Mouse (Mus musculus) C2C12 (cell line): ENCODE results near the gene Cdnf. TPM values are rescaled to one million over a fixed set of nuclear protein-coding genes. Genes with fewer than 3 reads are reported as not detected.

Experiments used
- H3K27me3 ChIP-seq: one replicate; pipeline ENCODE4 v1.6.1; 2011; ENCODE audit not compliant: control insufficient read depth, insufficient read depth, insufficient read length
- H3K36me3 ChIP-seq: one replicate; pipeline ENCODE4 v1.6.1; 2011; ENCODE audit not compliant: control insufficient read depth, insufficient read depth
- H3K4me3 ChIP-seq: one replicate; pipeline ENCODE4 v1.5.1; 2011; ENCODE audit warnings: mild to moderate bottlenecking, control low read depth; ENCODE audit not compliant: poor library complexity, insufficient read depth, severe bottlenecking
- H3K79me2 ChIP-seq: one replicate; pipeline ENCODE4 v1.6.1; 2011; ENCODE audit not compliant: control insufficient read depth, insufficient read depth
- H3K79me3 ChIP-seq: one replicate; pipeline ENCODE4 v1.6.1; 2011; ENCODE audit warnings: low read depth, control low read depth
- H3ac ChIP-seq: one replicate; pipeline ENCODE3; 2011; ENCODE audit warnings: low read depth; ENCODE audit not compliant: control insufficient read depth, insufficient read length
- CEBPB ChIP-seq: IDR thresholded peaks from one replicate; pipeline ENCODE4 v1.6.1; 2011; ENCODE audit warnings: low read depth, mild to moderate bottlenecking, control low read depth, moderate library complexity
- CTCF ChIP-seq: IDR thresholded peaks from one replicate; pipeline ENCODE4 v1.5.1; 2011; ENCODE audit not compliant: control insufficient read depth, insufficient read depth, insufficient read length
- FOSL1 ChIP-seq: IDR thresholded peaks from one replicate; pipeline ENCODE4 v1.8.0; 2011; ENCODE audit warnings: mild to moderate bottlenecking, low read length; ENCODE audit not compliant: poor library complexity, insufficient read depth, severe bottlenecking
- MAX ChIP-seq: IDR thresholded peaks from one replicate; pipeline ENCODE4 v1.6.1; 2011; ENCODE audit warnings: mild to moderate bottlenecking, control low read depth
- MYOD1 ChIP-seq: IDR thresholded peaks from one replicate; pipeline ENCODE4 v1.6.1; 2011; ENCODE audit warnings: low read depth; ENCODE audit not compliant: control insufficient read depth, insufficient read length
- MYOG ChIP-seq: IDR thresholded peaks from one replicate; pipeline ENCODE4 v1.6.1; 2011; ENCODE audit not compliant: control insufficient read depth, insufficient read length; ENCODE audit errors: extremely low read depth
- USF1 ChIP-seq: IDR thresholded peaks from one replicate; pipeline ENCODE4 v1.6.1; 2011; ENCODE audit warnings: low read depth, mild to moderate bottlenecking, control low read depth, moderate library complexity
- long read RNA-seq, 2 experiments: library from polyadenylated mRNA; unstranded; transcript quantifications; one replicate each; pipeline ENCODE4 v2.0.0; 2019 to 2020
- polyA plus RNA-seq: library from polyadenylated mRNA; unstranded; fragments of >200 nt; fragmentation: generic; extraction: Trizol; gene quantifications from one replicate; pipeline ENCODE4 v1.2.1, GENCODE M21; 2012; ENCODE audit warnings: missing spikeins

Cdnf gene
- 0.21 TPM for polyA plus RNA-seq
- long read RNA-seq, experiment 1: 0 reads
- long read RNA-seq, experiment 2, partial matches to known transcripts: 0 of 3 reads
- long read RNA-seq, experiment 2, other reads (novel, unspliced or antisense): 3 of 3 reads

DNA sequence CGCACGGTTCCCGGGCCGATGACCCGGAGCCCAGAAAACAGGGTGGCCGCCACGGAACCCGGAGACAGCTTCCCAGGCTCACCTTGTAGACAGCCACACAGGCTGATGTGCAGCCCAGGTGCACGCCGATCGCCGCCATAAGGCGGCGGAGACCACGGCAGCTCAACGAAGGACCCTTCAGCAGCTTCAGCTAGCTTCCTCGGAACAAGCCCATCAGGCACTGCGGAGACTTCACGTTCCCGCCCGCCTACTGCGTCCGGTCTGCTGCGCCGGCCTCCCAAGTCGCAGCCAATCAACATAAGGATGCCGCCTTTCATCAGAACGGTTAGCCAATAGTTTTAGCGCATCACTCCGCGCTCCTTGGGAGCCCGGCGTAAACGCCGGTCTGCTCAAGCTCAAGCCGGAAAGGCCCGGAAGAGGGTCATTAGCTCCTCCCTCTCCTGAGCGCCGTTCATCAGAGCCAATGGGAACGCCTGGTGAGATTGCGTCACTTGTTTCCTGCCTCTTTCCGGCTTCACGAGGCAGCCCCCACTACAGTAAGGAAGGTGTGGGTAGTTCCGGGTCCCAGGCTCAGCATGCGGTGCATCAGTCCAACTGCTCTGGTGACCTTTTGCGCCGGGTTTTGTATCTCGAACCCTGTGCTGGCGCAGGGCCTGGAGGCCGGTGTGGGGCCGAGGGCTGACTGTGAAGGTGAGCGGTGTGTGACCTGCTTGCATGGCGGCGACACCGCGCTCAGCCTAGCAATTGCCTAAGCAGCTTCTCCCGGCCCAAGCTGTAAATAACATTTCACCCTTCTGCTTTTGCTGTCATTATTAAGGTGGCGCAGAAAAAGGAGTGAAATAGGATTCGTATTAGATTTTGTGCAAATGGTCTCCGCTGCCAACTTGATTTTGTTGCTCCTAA is at the start of gene Cdnf, which contains the start of the genes Gm45902 and Hspa14:
Gene Cdnf, plus strand, starts transcription at position 479 of the 903 bp plus-strand sequence.
Gene Gm45902, minus strand, starts transcription at position 239 of the 903 bp plus-strand sequence.
Gene Hspa14, minus strand, starts transcription at position 263 of the 903 bp plus-strand sequence.
- peaks cover 32% of the 10 kb centered on the region for H3K36me3 ChIP-seq
- peak within 1 kb of the TSS; percentile 83 for H3ac ChIP-seq
- H3K79me2 ChIP-seq: peaks cover 44% of the 10 kb centered on the region
- H3K4me3 ChIP-seq: peak within 1 kb of the TSS; percentile 96
- H3K79me3 ChIP-seq: peaks cover 24% of the 10 kb centered on the region
- H3K27me3 ChIP-seq: no peaks in the 10 kb centered on the region
- TF ChIP-seq CEBPB: peak; percentile 81
- no peak for TF ChIP-seq MYOG
- peak; percentile 64 for TF ChIP-seq MAX

DNA sequence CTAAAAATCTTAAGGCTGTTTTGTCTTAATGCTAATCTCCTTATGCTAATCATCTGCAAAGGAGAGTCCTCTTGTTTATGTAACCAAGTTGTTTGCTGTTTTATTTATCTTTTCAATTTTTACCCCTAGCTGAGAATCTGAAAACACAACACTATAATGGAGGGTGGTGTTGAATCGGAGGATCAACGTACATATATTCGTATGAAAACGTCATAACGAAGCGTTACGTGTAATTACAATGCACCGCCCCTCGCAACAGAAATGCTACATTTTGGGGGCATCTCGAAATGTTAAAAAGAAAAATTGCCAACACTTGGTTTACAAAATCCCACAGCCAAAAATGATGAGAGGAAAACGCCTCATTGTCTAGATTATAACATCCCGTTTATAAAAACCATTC is 38.9 kb upstream of the Cdnf start:
- Histone ChIP-seq H3ac (peak overlapping the region; percentile 97), H3K27me3 (no peaks in the 10 kb centered on the region), H3K79me3 (peaks cover 43% of the 10 kb centered on the region), H3K36me3 (peaks cover 23% of the 10 kb centered on the region), H3K79me2 (peaks cover 57% of the 10 kb centered on the region), H3K4me3 (peak overlapping the region; percentile 89)
- TF ChIP-seq MYOD1: no peak
- TF ChIP-seq MAX: no peak
- TF ChIP-seq MYOG: no peak
- no peak for TF ChIP-seq CTCF
- no peak for TF ChIP-seq USF1
- no peak for TF ChIP-seq FOSL1
- no peak for TF ChIP-seq CEBPB

GRCm38 (mm10) chr2:3474361-3474805 is 38.4 kb upstream of the Cdnf start:
- H3K79me2 ChIP-seq: peaks cover 52% of the 10 kb centered on the region
- H3K36me3 ChIP-seq: peaks cover 18% of the 10 kb centered on the region
- peak overlapping the region; percentile 97 for H3ac ChIP-seq
- no peaks in the 10 kb centered on the region for H3K27me3 ChIP-seq
- peak overlapping the region; percentile 89 for H3K4me3 ChIP-seq
- TF ChIP-seq CEBPB: peak; percentile 21
- no peak for TF ChIP-seq FOSL1
- H3K79me3 ChIP-seq: peaks cover 40% of the 10 kb centered on the region

DNA sequence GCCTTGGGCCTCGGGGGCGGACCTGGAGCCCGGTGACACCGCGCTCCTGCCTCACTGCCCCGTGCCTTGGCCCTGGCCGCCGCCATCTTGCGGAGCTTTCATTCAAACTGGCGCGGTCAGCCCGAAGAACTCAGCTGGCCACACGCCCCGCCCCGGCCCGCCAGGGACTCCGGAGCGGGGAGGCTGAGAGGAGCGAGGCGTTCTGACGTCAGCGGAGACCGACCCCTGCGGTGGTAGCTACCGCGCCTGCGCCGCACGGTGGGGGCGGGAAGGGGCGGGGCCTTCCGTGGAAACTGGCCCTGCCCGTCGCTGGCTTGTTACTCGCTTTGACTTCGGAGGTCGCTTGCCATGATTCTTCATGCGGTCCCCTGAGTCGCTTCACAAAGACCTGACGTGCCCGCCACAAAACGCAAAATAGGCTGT is 38.0 kb upstream of the Cdnf start, which contains the start of gene Suv39h2:
Gene Suv39h2, minus strand, starts transcription at position 171 of the 423 bp plus-strand sequence.
- Histone ChIP-seq H3K36me3 (peaks cover 13% of the 10 kb centered on the region), H3ac (peak within 1 kb of the TSS; percentile 97), H3K27me3 (no peaks in the 10 kb centered on the region), H3K79me2 (peaks cover 48% of the 10 kb centered on the region), H3K79me3 (peaks cover 36% of the 10 kb centered on the region), H3K4me3 (peak within 1 kb of the TSS; percentile 89)
- TF ChIP-seq FOSL1 (no peak), CTCF (no peak), MYOD1 (no peak), MAX (no peak), CEBPB (no peak), MYOG (no peak), USF1 (no peak)

DNA sequence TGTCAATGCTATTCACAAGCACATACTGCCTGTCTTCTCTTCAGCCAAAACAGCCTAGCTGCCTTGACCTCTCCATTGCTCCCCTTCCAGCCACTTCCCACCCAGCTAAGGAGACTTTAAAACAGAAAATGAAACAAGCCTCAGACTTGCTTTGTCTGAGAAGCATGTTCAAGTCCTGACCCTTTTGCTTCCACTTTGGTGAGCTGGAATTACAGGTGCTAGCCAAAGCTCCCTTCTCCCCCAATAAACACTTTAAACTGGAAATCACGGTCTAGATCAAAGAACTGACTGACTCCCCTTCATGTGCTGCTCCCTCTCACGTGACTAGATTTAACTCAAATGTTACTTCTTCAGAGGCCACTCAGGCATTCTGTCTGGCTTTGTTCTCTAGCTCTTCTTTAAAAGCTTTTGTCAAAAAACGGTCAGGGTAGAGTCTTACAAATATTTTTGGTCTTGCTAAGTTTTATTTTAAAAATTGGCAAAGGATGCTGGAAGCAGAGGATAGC is 37.0 kb upstream of the Cdnf start:
- H3K27me3 ChIP-seq: no peaks in the 10 kb centered on the region
- no peak overlapping the region for H3ac ChIP-seq
- no peak overlapping the region for H3K4me3 ChIP-seq
- H3K79me2 ChIP-seq: peaks cover 38% of the 10 kb centered on the region
- peaks cover 29% of the 10 kb centered on the region for H3K79me3 ChIP-seq
- TF ChIP-seq CTCF: no peak
- TF ChIP-seq CEBPB: no peak
- TF ChIP-seq MAX: no peak
- no peak for TF ChIP-seq MYOD1
- TF ChIP-seq MYOG: no peak
- peaks cover 6% of the 10 kb centered on the region for H3K36me3 ChIP-seq

DNA sequence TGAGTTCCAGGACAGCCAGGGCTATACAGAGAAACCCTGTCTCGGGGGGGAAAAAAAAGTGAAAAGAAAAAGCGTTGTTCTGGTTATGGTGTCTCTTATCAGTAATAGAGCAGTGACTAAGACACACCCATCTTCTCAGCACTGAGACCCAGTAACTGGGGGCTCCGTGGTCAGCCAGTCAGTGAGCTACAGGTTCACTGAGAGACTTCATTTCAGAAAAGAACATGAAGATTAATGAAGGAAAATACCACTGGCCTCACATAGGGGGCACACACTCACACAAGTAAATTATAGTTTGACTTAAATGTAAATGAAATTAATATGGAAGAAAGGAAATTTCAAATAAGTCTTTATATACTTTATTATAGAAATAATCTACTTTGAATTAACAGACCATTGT is 32.6 kb upstream of the Cdnf start:
- H3K79me2 ChIP-seq: no peaks in the 10 kb centered on the region
- H3K79me3 ChIP-seq: no peaks in the 10 kb centered on the region
- no peak overlapping the region for H3K4me3 ChIP-seq
- no peak overlapping the region for H3ac ChIP-seq
- no peaks in the 10 kb centered on the region for H3K36me3 ChIP-seq
- H3K27me3 ChIP-seq: no peaks in the 10 kb centered on the region
- TF ChIP-seq CEBPB: no peak
- no peak for TF ChIP-seq MAX
- TF ChIP-seq FOSL1: no peak
- TF ChIP-seq USF1: no peak
